Mouse (Mus musculus) embryonic facial prominence, embryonic 11.5 days (tissue): ENCODE data around the gene Gipc3. TPM values are rescaled to one million over a fixed set of nuclear protein-coding genes. Genes with fewer than 3 reads are reported as not detected.

Experiments
- ATAC-seq: fragments of 200-750 bp; cut with Nextera tagmentation; replicated peaks from 2 replicates; pipeline ENCODE4 v1.8.0; 2017; ENCODE audit warnings: low read depth; ENCODE audit not compliant: insufficient number of reproducible peaks, low FRiP score, low TSS enrichment
- DNase-seq: peaks from one replicate; pipeline ENCODE4 v3.0.0-alpha.2; 2015; ENCODE audit warnings: low spot score
- H3K27ac ChIP-seq: fragments of 300-500 bp; sonication (generic); replicated peaks from 2 replicates; pipeline ENCODE4 v1.5.1; 2014; ENCODE audit warnings: mild to moderate bottlenecking, low read depth, low read length, control low read depth
- H3K27me3 ChIP-seq: fragments of 300-500 bp; sonication (generic); 2 replicates; pipeline ENCODE4 v1.6.1; 2014; ENCODE audit warnings: mild to moderate bottlenecking, low read length, moderate library complexity, mixed read lengths; ENCODE audit not compliant: control insufficient read depth, insufficient read depth
- H3K36me3 ChIP-seq: fragments of 300-500 bp; sonication (generic); replicated peaks from 2 replicates; pipeline ENCODE4 v1.6.1; 2014; ENCODE audit warnings: low read depth, mild to moderate bottlenecking, low read length, moderate library complexity, mixed read lengths; ENCODE audit not compliant: control insufficient read depth, insufficient read depth
- H3K4me1 ChIP-seq: fragments of 300-500 bp; sonication (generic); 2 replicates; pipeline ENCODE4 v1.6.1; 2014; ENCODE audit warnings: low read length, mixed read lengths; ENCODE audit not compliant: control insufficient read depth, insufficient read depth
- H3K4me2 ChIP-seq: fragments of 300-500 bp; sonication (generic); 2 replicates; pipeline ENCODE4 v1.6.1; 2014; ENCODE audit warnings: low read depth, mild to moderate bottlenecking, control low read depth, low read length, moderate library complexity
- H3K4me3 ChIP-seq: fragments of 300-500 bp; sonication (generic); 2 replicates; pipeline ENCODE4 v1.5.1; 2014; ENCODE audit warnings: low read depth, low read length, control low read depth
- H3K9ac ChIP-seq: fragments of 300-500 bp; sonication (generic); replicated peaks from 2 replicates; pipeline ENCODE4 v1.6.1; 2014; ENCODE audit warnings: mild to moderate bottlenecking, control low read depth, low read length
- H3K9me3 ChIP-seq: fragments of 300-500 bp; sonication (generic); replicated peaks from 2 replicates; pipeline ENCODE4 v1.6.1; 2016; ENCODE audit warnings: mild to moderate bottlenecking, low read length, inconsistent platforms, mixed read lengths; ENCODE audit not compliant: control insufficient read depth
- WGBS: fragments of 180-500 bp; shearing (Covaris S2); extraction: QIAGEN DNeasy Blood & Tissue Kit; methylation state at CpG from one replicate; pipeline ENCODE4 v1.1.7; 2014; 5-methylcytosine and 5-hydroxymethylcytosine counted together
- polyA plus RNA-seq: library from polyadenylated mRNA; unstranded; fragments of >200 nt; fragmentation: Nextera tagmentation; extraction: Ambion mirVana; gene quantifications from 2 replicates; pipeline ENCODE4 v1.2.1, GENCODE M21; 2014

Gene Gipc3
- polyA plus RNA-seq, 1 experiment from 2014 or later, result not detected

DNA sequence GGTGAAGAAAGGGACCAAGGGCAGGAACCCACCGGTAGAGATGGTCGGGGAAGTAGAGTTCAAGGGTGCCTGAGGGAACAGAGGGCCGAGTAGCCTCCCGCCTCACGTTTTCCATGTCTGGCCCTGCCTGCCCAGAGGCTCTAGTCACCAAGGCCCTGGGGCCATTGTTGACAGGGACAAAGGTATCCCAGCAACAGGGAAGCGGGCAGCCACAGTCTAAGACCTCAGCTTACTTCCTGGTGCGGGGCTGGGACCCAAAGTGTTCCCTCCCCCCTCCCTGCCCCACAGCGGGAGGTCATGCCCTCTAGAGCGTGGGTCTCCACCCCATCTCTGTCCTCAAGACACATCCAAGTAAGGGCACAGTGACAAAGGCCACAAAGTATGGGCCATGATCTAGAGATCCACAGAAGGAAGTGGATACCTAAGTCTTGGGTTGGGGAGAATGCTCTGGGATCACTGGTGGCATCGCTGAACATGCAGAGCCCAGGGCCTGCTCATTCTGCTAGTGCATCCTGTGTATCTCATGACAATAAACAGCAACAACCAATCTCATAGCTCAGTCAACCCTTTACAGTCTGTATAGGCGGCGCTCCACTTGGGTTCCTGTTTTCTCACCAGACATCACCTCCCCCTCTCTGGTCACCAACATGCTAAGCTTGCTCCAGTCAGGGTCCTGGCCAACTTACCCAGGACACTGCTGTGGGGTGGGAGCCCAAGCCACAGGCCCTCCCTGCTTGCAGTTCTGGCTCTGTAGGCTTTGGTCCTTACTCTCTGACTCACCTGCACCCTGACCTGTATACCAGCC is 22.8 kb upstream of the Gipc3 start, which contains the start of gene 4930404N11Rik:
Gene 4930404N11Rik (minus strand): TSS at position 145 of the 805 bp plus-strand sequence.
- peaks cover 11% of the 10 kb centered on the region for H3K4me1 ChIP-seq
- H3K9ac ChIP-seq, result 0 out of 2 replicates have a peak within 1 kb of the TSS, but pooled peaks have one; percentile 29
- peak within 1 kb of the TSS; percentile 26 for H3K4me3 ChIP-seq
- ATAC-seq (peak; percentile 19; the same call in 1 of the 2 replicates), DNase-seq (peak; percentile 40)
- no peak within 1 kb of the TSS for H3K27ac ChIP-seq
- peaks cover 21% of the 10 kb centered on the region for H3K36me3 ChIP-seq
- 28% methylated on average over 12 of the region's 12 CpGs for WGBS
- H3K9me3 ChIP-seq, result no peaks in the 10 kb centered on the region
- peaks cover 20% of the 10 kb centered on the region for H3K27me3 ChIP-seq
- peak within 1 kb of the TSS; percentile 29 for H3K4me2 ChIP-seq

DNA sequence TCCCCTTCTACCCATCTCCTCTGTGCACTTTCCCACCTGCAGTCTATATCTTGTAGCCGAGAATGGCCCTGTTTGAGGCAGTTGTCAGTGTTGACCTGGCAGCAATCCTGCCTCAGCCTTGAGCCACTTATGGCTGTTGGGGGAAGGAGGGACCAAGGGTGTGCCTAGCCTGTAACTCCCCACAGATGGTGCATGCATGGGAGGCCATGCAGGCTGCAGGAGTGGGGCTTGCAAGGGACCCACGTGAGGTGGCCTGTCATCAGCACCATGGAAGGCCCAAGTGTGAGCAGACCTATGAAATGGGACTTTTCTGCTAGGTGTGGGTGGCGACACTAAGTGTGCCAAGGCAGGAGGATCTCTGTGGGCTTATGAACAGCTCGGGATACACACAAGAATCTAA is 22.0 kb upstream of the Gipc3 start:
- no peak overlapping the region for H3K9ac ChIP-seq
- H3K4me2 ChIP-seq, result no peak overlapping the region; the same call in 1 of the 2 replicates
- H3K9me3 ChIP-seq, result no peaks in the 10 kb centered on the region
- DNase-seq (peak; percentile 31), ATAC-seq (no peak)
- peaks cover 11% of the 10 kb centered on the region for H3K4me1 ChIP-seq
- H3K27ac ChIP-seq, result no peak overlapping the region
- H3K27me3 ChIP-seq, result peaks cover 20% of the 10 kb centered on the region
- H3K4me3 ChIP-seq, result no peak overlapping the region; the same call in 1 of the 2 replicates
- peaks cover 16% of the 10 kb centered on the region for H3K36me3 ChIP-seq
- WGBS, result 35% methylated on average over 4 of the region's 4 CpGs

DNA sequence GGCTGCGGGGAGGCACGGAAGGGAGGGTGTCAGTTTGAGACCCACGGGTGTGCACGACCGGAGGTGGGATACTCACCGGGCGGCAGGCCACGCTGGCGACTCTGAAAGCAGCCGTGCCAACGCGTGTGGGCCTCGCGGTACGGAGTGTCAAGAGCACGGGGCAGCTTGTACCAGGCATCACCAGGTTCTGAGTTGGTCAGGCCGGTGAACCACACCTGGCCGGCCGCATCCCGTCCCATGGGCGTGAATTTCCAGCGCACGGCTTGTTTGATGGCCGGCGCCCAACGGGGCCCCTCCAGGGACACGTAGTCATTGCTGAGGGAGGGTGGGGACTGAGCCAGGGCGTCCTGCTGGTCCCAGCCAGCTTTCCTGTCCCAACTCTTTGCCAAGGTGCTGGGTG is 21.6 kb upstream of the Gipc3 start:
- no peak overlapping the region for H3K27ac ChIP-seq
- H3K4me2 ChIP-seq, result peak overlapping the region; percentile 29
- no peaks in the 10 kb centered on the region for H3K9me3 ChIP-seq
- 0 out of 2 replicates have a peak overlapping the region, but pooled peaks have one; percentile 29 for H3K9ac ChIP-seq
- DNase-seq, result peak; percentile 11
- ATAC-seq, result no peak
- H3K4me1 ChIP-seq, result peaks cover 11% of the 10 kb centered on the region
- WGBS, result 9% methylated on average over 28 of the region's 28 CpGs
- peaks cover 16% of the 10 kb centered on the region for H3K36me3 ChIP-seq
- peaks cover 20% of the 10 kb centered on the region for H3K27me3 ChIP-seq
- peak overlapping the region; percentile 26 for H3K4me3 ChIP-seq

DNA sequence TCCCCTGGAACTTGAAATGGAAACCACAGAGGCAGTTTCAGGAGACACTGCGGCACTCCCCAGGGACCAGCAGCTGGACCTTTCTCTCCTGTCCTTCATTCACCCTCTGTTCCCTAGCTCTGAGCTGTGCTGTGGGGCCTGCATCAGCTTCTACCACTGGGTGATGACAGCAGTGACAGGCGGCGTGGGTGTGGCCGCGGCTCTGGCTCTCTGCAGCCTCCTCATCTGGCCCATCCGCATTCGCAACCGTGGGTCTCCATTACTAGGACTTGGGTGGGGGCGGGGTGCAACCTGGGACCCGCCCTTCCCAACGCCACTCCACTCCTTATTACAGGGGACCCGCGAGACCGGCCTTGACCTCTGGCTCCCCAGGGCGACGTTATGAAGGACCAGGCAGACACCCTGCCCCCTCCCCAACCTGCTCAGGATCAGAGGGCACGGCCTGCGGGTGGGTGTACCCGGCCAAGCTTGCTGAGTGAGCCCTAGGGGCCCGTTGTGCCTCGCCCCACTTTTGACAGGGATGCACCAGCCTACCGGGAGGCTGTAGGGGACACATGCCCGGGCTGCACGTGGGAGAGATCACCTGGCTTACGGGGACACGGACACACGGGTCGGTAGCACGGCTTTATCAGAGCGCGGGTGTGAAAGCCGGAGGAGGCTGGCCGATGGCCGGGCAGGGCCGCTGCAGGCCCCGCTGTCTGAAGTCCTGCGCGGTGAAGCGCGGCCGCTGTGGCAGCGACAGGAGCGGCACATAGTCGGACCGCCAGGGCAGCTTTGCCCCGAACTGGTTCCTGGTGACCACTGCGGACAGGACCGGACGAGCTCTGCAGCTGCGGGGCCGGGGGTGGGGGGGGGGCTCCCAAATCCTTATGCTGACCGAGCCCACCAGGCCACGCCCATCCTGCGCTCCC is 20.6 kb upstream of the Gipc3 start:
- Histone ChIP-seq H3K4me2 (peak overlapping the region; percentile 59), H3K4me1 (peaks cover 11% of the 10 kb centered on the region), H3K27me3 (peaks cover 20% of the 10 kb centered on the region), H3K27ac (no peak overlapping the region), H3K9ac (peak overlapping the region; percentile 39), H3K9me3 (no peaks in the 10 kb centered on the region), H3K36me3 (peaks cover 11% of the 10 kb centered on the region), H3K4me3 (peak overlapping the region; percentile 26)
- 9% methylated on average over 51 of the region's 54 CpGs for WGBS
- ATAC-seq (no peak), DNase-seq (peak; percentile 14)

DNA sequence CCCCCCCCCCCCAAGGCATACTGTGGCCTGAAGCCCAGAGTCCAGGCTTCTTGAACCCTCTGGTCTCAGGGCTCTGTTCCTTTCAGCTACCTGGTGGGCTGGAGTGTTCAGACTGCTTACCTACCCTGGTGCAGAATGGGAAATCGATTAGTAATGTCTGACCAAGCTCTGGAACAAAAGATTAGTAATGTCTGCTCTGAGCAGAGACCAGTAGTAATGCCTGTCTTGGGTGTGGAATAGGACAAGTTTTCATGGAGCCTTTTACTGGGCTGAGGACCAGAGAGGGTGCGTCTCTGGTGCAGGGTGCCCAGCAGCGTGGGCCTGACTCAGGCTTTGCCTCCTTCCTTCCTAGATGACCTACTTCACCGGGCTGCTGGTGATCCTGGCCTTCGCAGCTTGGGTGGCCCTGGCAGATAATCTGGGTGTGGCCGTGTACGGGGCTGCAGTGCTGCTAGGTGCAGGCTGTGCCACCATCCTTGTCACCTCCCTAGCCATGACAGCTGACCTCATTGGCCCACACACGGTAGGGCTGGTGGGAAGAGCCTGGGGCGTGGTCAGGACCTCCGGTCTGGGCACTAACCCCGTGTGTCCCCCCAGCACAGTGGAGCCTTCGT is 19.4 kb upstream of the Gipc3 start:
- Histone ChIP-seq H3K36me3 (no peaks in the 10 kb centered on the region; the same call in 1 of the 2 replicates), H3K4me3 (no peak overlapping the region), H3K9me3 (no peaks in the 10 kb centered on the region), H3K27me3 (peaks cover 20% of the 10 kb centered on the region), H3K9ac (no peak overlapping the region; the same call in 1 of the 2 replicates), H3K4me2 (peak overlapping the region; percentile 7; the same call in 1 of the 2 replicates), H3K27ac (no peak overlapping the region), H3K4me1 (peaks cover 11% of the 10 kb centered on the region)
- peak; percentile 20 for DNase-seq
- WGBS, result 75% methylated on average over 12 of the region's 12 CpGs
- ATAC-seq, result no peak

DNA sequence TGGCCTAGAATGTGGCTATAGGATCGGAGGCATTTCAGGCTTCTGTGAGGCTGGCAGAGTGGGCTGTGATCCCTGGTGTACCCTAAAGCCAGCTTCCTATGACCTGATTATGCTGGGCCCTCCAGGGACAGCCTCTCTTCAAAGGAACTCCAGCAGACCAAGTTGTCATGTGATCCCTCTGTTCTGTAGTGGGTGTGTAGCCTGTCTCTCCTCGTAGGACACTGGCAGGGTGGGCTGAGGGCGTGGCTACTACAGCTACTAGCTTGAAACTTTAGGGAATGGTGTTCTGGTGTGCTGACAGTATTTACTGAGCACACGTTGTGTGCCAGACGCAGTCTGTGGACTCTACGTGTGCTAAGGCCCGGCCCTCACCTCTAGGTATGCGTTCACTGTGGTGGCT is 17.7 kb upstream of the Gipc3 start:
- H3K4me2 ChIP-seq, result no peak overlapping the region
- H3K9ac ChIP-seq, result no peak overlapping the region
- H3K4me1 ChIP-seq, result peaks cover 11% of the 10 kb centered on the region
- 73% methylated on average over 8 of the region's 8 CpGs for WGBS
- H3K9me3 ChIP-seq, result no peaks in the 10 kb centered on the region
- H3K4me3 ChIP-seq, result no peak overlapping the region
- H3K27me3 ChIP-seq, result peaks cover 20% of the 10 kb centered on the region
- no peak for DNase-seq
- no peaks in the 10 kb centered on the region; the same call in 1 of the 2 replicates for H3K36me3 ChIP-seq
- ATAC-seq, result no peak
- H3K27ac ChIP-seq, result 0 out of 2 replicates have a peak overlapping the region, but pooled peaks have one; percentile 35

DNA sequence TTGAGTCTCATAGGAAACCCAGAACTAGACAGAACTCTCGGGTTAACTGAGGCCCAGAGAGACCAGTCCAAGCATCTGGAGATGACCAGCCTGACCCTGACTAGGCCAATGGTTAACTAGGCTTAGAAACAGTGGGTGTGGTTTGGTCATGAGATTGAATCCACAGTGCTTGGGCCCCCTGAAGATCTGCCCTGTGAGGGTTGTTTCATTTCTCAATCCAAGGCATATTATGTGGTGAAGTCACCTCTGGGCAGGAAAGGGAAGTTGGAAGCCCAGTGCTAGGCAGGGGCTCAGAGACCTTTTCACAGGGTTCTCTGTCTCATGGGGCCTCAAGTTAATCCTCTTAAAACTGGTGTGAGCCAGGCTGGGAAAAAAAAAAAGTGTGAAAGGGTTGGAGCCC is 15.8 kb upstream of the Gipc3 start:
- Histone ChIP-seq H3K9ac (no peak overlapping the region), H3K4me2 (no peak overlapping the region)

More for the DNA sequence above, 15.8 kb upstream of the Gipc3 start:
- no peak overlapping the region for H3K27ac ChIP-seq
- H3K27me3 ChIP-seq, result peaks cover 10% of the 10 kb centered on the region
- 64% methylated on average over 1 of the region's 1 CpGs for WGBS
- no peak for DNase-seq
- ATAC-seq, result no peak
- H3K4me1 ChIP-seq, result peaks cover 4% of the 10 kb centered on the region; the same call in 1 of the 2 replicates
- no peaks in the 10 kb centered on the region for H3K9me3 ChIP-seq
- no peaks in the 10 kb centered on the region; the same call in 1 of the 2 replicates for H3K36me3 ChIP-seq
- H3K4me3 ChIP-seq, result no peak overlapping the region
